Mouse (Mus musculus): ENCODE measurements around the gene Ankrd33.

- no peak for TF ChIP-seq CTCF (IDR thresholded peaks at IDR 0.05 in 2 of 3, conservative IDR thresholded peaks at IDR 0.05 in 1 of 3; ENCODE audit: control insufficient read depth in 1 of 3, insufficient read depth in 1 of 3, low read depth in 2 of 3, low read length in 3 of 3, poor library complexity in 1 of 3, severe bottlenecking in 1 of 3)
- TF ChIP-seq POLR2A (IDR thresholded peaks at IDR 0.05; ENCODE audit: control insufficient read depth in 1 of 2, insufficient read depth in 1 of 2, low read depth in 1 of 2, low read length in 2 of 2, poor library complexity in 1 of 2), result peak in 1 of 2 experiments; percentile 22; a peak in 1 of 4 replicates
- no peak for TF ChIP-seq MXI1 (IDR thresholded peaks at IDR 0.05; ENCODE audit: low read depth, low read length)
- no peak for TF ChIP-seq E2F4 (IDR thresholded peaks at IDR 0.05; ENCODE audit: borderline replicate concordance, low read depth, low read length)
- no peak for TF ChIP-seq MAX (IDR thresholded peaks at IDR 0.05; ENCODE audit: low read length)
- TF ChIP-seq GABPA (IDR thresholded peaks at IDR 0.05; ENCODE audit: low read depth, low read length), result no peak
- no peak for TF ChIP-seq GATA1 (IDR thresholded peaks at IDR 0.05; ENCODE audit: low read depth, low read length)
Measured at GRCm38 (mm10) chr15:101077813-101078730, 37.5 kb upstream of the Ankrd33 start, which contains the start of gene Fignl2.
